Mouse (Mus musculus) adrenal gland, postnatal 4 days (tissue): Measurements from ENCODE around the gene Lpo. TPM values are rescaled to one million over a fixed set of nuclear protein-coding genes. Genes with fewer than 3 reads are reported as not detected.

Experiments
- DNase-seq, 2 experiments: peaks; one replicate each; pipeline ENCODE4 v3.0.0; 2021 to 2022; ENCODE audit warnings: low spot score in 2 of 2, mixed read lengths in 2 of 2
- microRNA-seq: library from miRNA; unstranded; fragments of <30 nt; microRNA quantifications from one replicate; pipeline ENCODE4 v1.2.0, GENCODE M21; 2021
- total RNA-seq, 2 experiments: library from RNA; stranded (reverse); gene quantifications; 2 replicates each; pipeline ENCODE4 v1.2.3; 2021

The Lpo gene
- total RNA-seq, 2 experiments from 2014 or later = not detected

GRCm38 (mm10) chr11:87759609-87760005, 68.5 kb downstream of the Lpo start:
- no peak for DNase-seq

GRCm38 (mm10) chr11:87758957-87759608, 69.0 kb downstream of the Lpo start:
- no peak for DNase-seq

GRCm38 (mm10) chr11:87758161-87758911, 69.8 kb downstream of the Lpo start:
- no peak for DNase-seq

GRCm38 (mm10) chr11:87757001-87757954, 70.8 kb downstream of the Lpo start:
- DNase-seq = no peak

Small RNA genes within 50 kb of the gene (microRNA-seq; reads per million reads assigned to microRNA genes)
- gene Mir142 = not detected
- not detected for gene Mir142b

Other genes with a start within 250 kb of the Lpo start
- 10 to 100 TPM; 29.1 to 33.1 TPM for gene Mtmr4, start 236.1 kb downstream of the Lpo start, total RNA-seq
- gene Hsf5, start 211.1 kb downstream of the Lpo start, total RNA-seq = under 1 TPM; 0.17 TPM
- 1 to 10 TPM; 4.4 to 5.7 TPM for gene Rnf43, start 165.6 kb downstream of the Lpo start, total RNA-seq
- 10 to 100 TPM; 88.2 to 89.0 TPM for gene Supt4a, start 90.7 kb downstream of the Lpo start, total RNA-seq
- gene Tspoap1, start 67.7 kb downstream of the Lpo start, total RNA-seq = 1 to 10 TPM; 6.4 to 7.6 TPM
- gene Mpo, start 34.7 kb downstream of the Lpo start, total RNA-seq = 10 to 100 TPM in 1 of 2 experiments, 1 to 10 TPM in 1; 2.8 to 12.9 TPM
- gene Mks1, start 24.9 kb upstream of the Lpo start, total RNA-seq = 10 to 100 TPM; 22.3 to 22.5 TPM
- under 1 TPM; 0.45 to 0.99 TPM for gene Epx, start 47.2 kb upstream of the Lpo start, total RNA-seq
- not detected for gene Olfr462, start 64.0 kb upstream of the Lpo start, total RNA-seq
- gene Olfr463, start 69.1 kb upstream of the Lpo start, total RNA-seq = not detected
- not detected for gene Olfr464, start 92.7 kb upstream of the Lpo start, total RNA-seq
- 100 to 1,000 TPM; 143 to 154 TPM for gene Dynll2, start 159.2 kb upstream of the Lpo start, total RNA-seq
- 100 to 1,000 TPM; 299 to 343 TPM for gene Srsf1, start 219.1 kb upstream of the Lpo start, total RNA-seq
- 10 to 100 TPM; 56.6 to 56.9 TPM for gene Vezf1, start 240.0 kb upstream of the Lpo start, total RNA-seq